Mouse (Mus musculus) forebrain, embryonic 12.5 days (tissue): ENCODE measurements around the gene Prdm4. TPM values are rescaled to one million over a fixed set of nuclear protein-coding genes. Genes with fewer than 3 reads are reported as not detected.

Experiments
- polyA plus RNA-seq: library from polyadenylated mRNA; unstranded; fragments of >200 nt; fragmentation: Nextera tagmentation; extraction: Ambion mirVana; gene quantifications from 2 replicates; pipeline ENCODE4 v1.2.1, GENCODE M21; 2016

The Prdm4 gene
- polyA plus RNA-seq, 1 experiment from 2014 or later, result 33.9 TPM

Other genes with a start within 250 kb of the Prdm4 start
- gene Pwp1, start 87.6 kb downstream of the Prdm4 start, polyA plus RNA-seq, result 89.6 and 90.4 TPM in 2 replicates
- 0.56 and 0.82 TPM in 2 replicates for gene Ascl4, start 10.5 kb upstream of the Prdm4 start, polyA plus RNA-seq
- 192 and 195 TPM in 2 replicates for gene Rtcb, start 40.7 kb upstream of the Prdm4 start, polyA plus RNA-seq
- not detected in 2 replicates for gene Bpifc, start 94.8 kb upstream of the Prdm4 start, polyA plus RNA-seq
- 15.1 and 15.4 TPM in 2 replicates for gene Fbxo7, start 104.8 kb upstream of the Prdm4 start, polyA plus RNA-seq